18 mouse cellular contexts compared by ENCODE assay signal in genomic region chr4:154438610-154439009, GRCm38 (mm10).
A peak's percentile ranks its signal among the peaks of the same experiment; 100 is the strongest.
DNase-seq lines count a peak whose midpoint lies in the region; ATAC-seq and TF ChIP-seq lines count a peak whose summit lies in the region.
"Had no signal": no experiment of that assay in that cellular context is flagged by ENCODE, and none has a peak within 500 bp of the region (broad histone marks: within the 10 kb centered on the region; RNA-seq: fewer than 3 reads in every experiment).

No protein-coding gene starts in this region.

- no peak for TF ChIP-seq EP300 in lung, postnatal 0 days (IDR thresholded peaks at IDR 0.05)

- no peak overlapping the region for H3K27ac ChIP-seq in kidney, embryonic 16.5 days (ENCODE audit: low read length)
- no peak overlapping the region for H3K27ac ChIP-seq in lung, embryonic 14.5 days (ENCODE audit: low read depth)
- H3K27ac ChIP-seq in lung, postnatal 0 days (ENCODE audit: low read length): no peak overlapping the region
- H3K27ac ChIP-seq: forebrain, embryonic 15.5 days; heart, embryonic 15.5 days; kidney, embryonic 15.5 days; limb, embryonic 15.5 days; midbrain, embryonic 13.5 days had no signal

- no peak overlapping the region for H3K9ac ChIP-seq in kidney, embryonic 16.5 days (replicated peaks; ENCODE audit: low read length)
- no peak overlapping the region for H3K9ac ChIP-seq in lung, embryonic 14.5 days
- no peak overlapping the region for H3K9ac ChIP-seq in lung, postnatal 0 days (replicated peaks; ENCODE audit: low read depth)
- H3K9ac ChIP-seq: forebrain, embryonic 15.5 days; heart, embryonic 15.5 days; kidney, embryonic 15.5 days; limb, embryonic 15.5 days; midbrain, embryonic 13.5 days had no signal

- WGBS in kidney, embryonic 16.5 days: 58% methylated on average over 15 of the region's 15 CpGs
- WGBS in lung, embryonic 14.5 days: 51% methylated on average over 15 of the region's 15 CpGs
- 70% methylated on average over 15 of the region's 15 CpGs for WGBS in lung, postnatal 0 days

- no peaks in the 10 kb centered on the region for H3K36me3 ChIP-seq in kidney, embryonic 16.5 days (ENCODE audit: insufficient read depth, low read length)
- H3K36me3 ChIP-seq in lung, embryonic 14.5 days (ENCODE audit: insufficient read depth): no peaks in the 10 kb centered on the region
- no peaks in the 10 kb centered on the region for H3K36me3 ChIP-seq in lung, postnatal 0 days (ENCODE audit: insufficient read depth, low read length)
- H3K36me3 ChIP-seq: forebrain, embryonic 15.5 days; heart, embryonic 15.5 days; kidney, embryonic 15.5 days; limb, embryonic 15.5 days; midbrain, embryonic 13.5 days had no signal

- H3K4me2 ChIP-seq in kidney, embryonic 16.5 days (replicated peaks; ENCODE audit: low read depth, low read length): no peak overlapping the region
- no peak overlapping the region for H3K4me2 ChIP-seq in lung, embryonic 14.5 days
- no peak overlapping the region for H3K4me2 ChIP-seq in lung, postnatal 0 days (replicated peaks; ENCODE audit: low read depth, low read length)
- H3K4me2 ChIP-seq: forebrain, embryonic 15.5 days; heart, embryonic 15.5 days; kidney, embryonic 15.5 days; limb, embryonic 15.5 days; midbrain, embryonic 13.5 days had no signal

- H3K4me3 ChIP-seq in kidney, embryonic 16.5 days (ENCODE audit: low read length): no peak overlapping the region
- H3K4me3 ChIP-seq in lung, embryonic 14.5 days (ENCODE audit: low read depth, low read length): no peak overlapping the region
- no peak overlapping the region for H3K4me3 ChIP-seq in lung, postnatal 0 days (ENCODE audit: low read depth, low read length)
- H3K4me3 ChIP-seq: forebrain, embryonic 15.5 days; heart, embryonic 15.5 days; kidney, embryonic 15.5 days; limb, embryonic 15.5 days; midbrain, embryonic 13.5 days; myocyte had no signal

- no peak for DNase-seq in kidney, postnatal 25 days
- DNase-seq in lung, embryonic 14.5 days: peak; percentile 59
- DNase-seq in lung, postnatal 0 days (ENCODE audit: low spot score): no peak
- DNase-seq in brain, adult 2 months (ENCODE audit: low read depth, low spot score): peak; percentile 88
- DNase-seq in left cerebral cortex, postnatal 36 days (ENCODE audit: low spot score in 2 of 2): peak; percentile 43 to 50
- DNase-seq: adrenal gland, postnatal 25 days; cerebellum, adult 9-10 months; heart, adult 11 months had no signal

- H3K9me3 ChIP-seq in kidney, embryonic 16.5 days (ENCODE audit: low read length): 0 out of 2 replicates have a peak, but pooled peaks cover 4% of the 10 kb centered on the region
- no peaks in the 10 kb centered on the region for H3K9me3 ChIP-seq in lung, embryonic 14.5 days (ENCODE audit: low read depth, low read length)
- H3K9me3 ChIP-seq in lung, postnatal 0 days (ENCODE audit: low read length): no peaks in the 10 kb centered on the region
- H3K9me3 ChIP-seq: forebrain, embryonic 15.5 days; heart, embryonic 15.5 days; kidney, embryonic 15.5 days; limb, embryonic 15.5 days; midbrain, embryonic 13.5 days had no signal

- no peak for TF ChIP-seq CTCF in lung, embryonic 14.5 days (IDR thresholded peaks at IDR 0.05; ENCODE audit: low read depth)
- TF ChIP-seq CTCF in lung, postnatal 0 days (IDR thresholded peaks at IDR 0.05): no peak

- H3K4me1 ChIP-seq in kidney, embryonic 16.5 days (ENCODE audit: insufficient read depth, low read length): peaks cover 20% of the 10 kb centered on the region
- H3K4me1 ChIP-seq in lung, embryonic 14.5 days (ENCODE audit: insufficient read depth): no peaks in the 10 kb centered on the region; the same call in 1 of the 2 replicates
- H3K4me1 ChIP-seq in lung, postnatal 0 days (ENCODE audit: insufficient read depth, low read depth, low read length): no peaks in the 10 kb centered on the region
- H3K4me1 ChIP-seq: forebrain, embryonic 15.5 days had no signal

- peaks cover 13% of the 10 kb centered on the region for H3K27me3 ChIP-seq in kidney, embryonic 16.5 days (ENCODE audit: insufficient read depth, low read length)
- 0 out of 2 replicates have a peak, but pooled peaks cover 3% of the 10 kb centered on the region for H3K27me3 ChIP-seq in lung, embryonic 14.5 days (ENCODE audit: insufficient read depth, low read length)
- H3K27me3 ChIP-seq in lung, postnatal 0 days (replicated peaks; ENCODE audit: insufficient read depth, low read length): no peaks in the 10 kb centered on the region
- H3K27me3 ChIP-seq: forebrain, embryonic 15.5 days had no signal

- intact Hi-C loops in left cerebral cortex, postnatal 36 days (cut with DNase I): no loop called here

- 0 out of 2 replicates have a peak, but pooled peaks have one; percentile 27 for ATAC-seq in kidney, embryonic 16.5 days (ENCODE audit: low FRiP score, low TSS enrichment)
- ATAC-seq in lung, embryonic 14.5 days (ENCODE audit: insufficient read depth): peak; percentile 65
- ATAC-seq in lung, postnatal 0 days: no peak
- no peak for ATAC-seq in erythroid progenitor cell, adult 5-6 weeks (replicated peaks; ENCODE audit: low FRiP score, poor library complexity, severe bottlenecking)
- ATAC-seq: forebrain, embryonic 15.5 days; inflammation-experienced regulatory T-cells, adult 6 months; midbrain, embryonic 13.5 days; Patski had no signal

Comparison
In these comparisons a context has a peak if more than half of its experiments do, and no peak if none do; other contexts are left out.
1. ATAC-seq: peak in kidney, embryonic 16.5 days (single experiment) and lung, embryonic 14.5 days (single experiment); none in lung, postnatal 0 days (single experiment) and erythroid progenitor cell, adult 5-6 weeks (single experiment).
2. DNase-seq: peak in lung, embryonic 14.5 days (single experiment), brain, adult 2 months (single experiment) and left cerebral cortex, postnatal 36 days (2 of 2); none in kidney, postnatal 25 days (0 of 2) and lung, postnatal 0 days (single experiment).